Mouse (Mus musculus) granulocyte monocyte progenitor cell, adult 5-6 weeks (primary cell): ENCODE measurements around the gene Mpp1. TPM values are rescaled to one million over a fixed set of nuclear protein-coding genes. Genes with fewer than 3 reads are reported as not detected.

ENCODE experiments used
- ATAC-seq: replicated peaks from 2 replicates; pipeline ENCODE4 v1.8.0; 2016; ENCODE audit warnings: mild to moderate bottlenecking, moderate TSS enrichment, inconsistent platforms; ENCODE audit not compliant: poor library complexity, severe bottlenecking
- total RNA-seq, 2 experiments: library from RNA; stranded (forward) in 1 of 2; stranded (reverse) in 1 of 2; fragments of 200-712, 200-1000 nt in 1 of 2; fragments of >200 nt in 1 of 2; fragmentation: Nextera tagmentation in 1 of 2; gene quantifications; 2 replicates each; pipeline ENCODE4 v1.2.3; 2014 to 2017

Gene Mpp1
- total RNA-seq, 2 experiments from 2014 or later = 57.9 to 79.8 TPM

DNA sequence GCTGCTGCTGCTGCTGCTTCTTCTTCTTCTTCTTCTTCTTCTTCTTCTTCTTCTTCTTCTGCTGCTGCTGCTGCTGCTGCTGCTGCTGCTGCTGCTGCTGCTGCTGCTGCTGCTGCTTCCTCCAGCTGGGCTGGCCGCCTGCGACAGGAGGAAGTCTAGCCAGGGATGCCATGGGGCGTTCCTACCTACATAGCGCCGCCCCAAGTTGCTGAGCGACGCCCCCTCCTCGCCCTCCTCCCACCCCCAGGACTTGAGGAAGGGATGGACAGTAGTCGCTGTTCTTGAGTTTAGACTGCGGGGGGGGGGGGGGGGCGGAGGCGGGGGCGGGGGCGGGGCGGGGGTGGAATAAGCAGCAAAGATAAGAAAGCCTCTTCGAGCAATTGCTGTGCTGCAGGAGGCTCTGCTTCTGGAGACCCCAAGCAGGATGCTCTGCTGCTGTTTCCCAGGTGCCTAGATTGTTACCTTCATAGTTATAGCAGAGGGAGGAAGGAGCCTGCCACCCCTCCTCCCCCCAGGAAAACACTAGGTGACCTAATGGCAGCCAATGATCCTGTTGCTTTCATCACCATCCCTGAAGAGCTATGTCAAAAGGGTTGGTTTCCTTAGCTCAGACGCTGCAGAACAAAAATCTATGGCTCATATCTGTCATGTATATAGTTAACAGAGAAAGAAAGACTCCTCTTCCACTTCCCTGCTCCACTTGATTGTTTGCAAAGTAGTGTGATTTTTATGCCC lies 45.9 kb downstream of the Mpp1 start, which contains the start of gene Gab3:
Gene Gab3 (minus strand): TSS at position 685 of the 735 bp plus-strand sequence.
- ATAC-seq = peak; percentile 96

DNA sequence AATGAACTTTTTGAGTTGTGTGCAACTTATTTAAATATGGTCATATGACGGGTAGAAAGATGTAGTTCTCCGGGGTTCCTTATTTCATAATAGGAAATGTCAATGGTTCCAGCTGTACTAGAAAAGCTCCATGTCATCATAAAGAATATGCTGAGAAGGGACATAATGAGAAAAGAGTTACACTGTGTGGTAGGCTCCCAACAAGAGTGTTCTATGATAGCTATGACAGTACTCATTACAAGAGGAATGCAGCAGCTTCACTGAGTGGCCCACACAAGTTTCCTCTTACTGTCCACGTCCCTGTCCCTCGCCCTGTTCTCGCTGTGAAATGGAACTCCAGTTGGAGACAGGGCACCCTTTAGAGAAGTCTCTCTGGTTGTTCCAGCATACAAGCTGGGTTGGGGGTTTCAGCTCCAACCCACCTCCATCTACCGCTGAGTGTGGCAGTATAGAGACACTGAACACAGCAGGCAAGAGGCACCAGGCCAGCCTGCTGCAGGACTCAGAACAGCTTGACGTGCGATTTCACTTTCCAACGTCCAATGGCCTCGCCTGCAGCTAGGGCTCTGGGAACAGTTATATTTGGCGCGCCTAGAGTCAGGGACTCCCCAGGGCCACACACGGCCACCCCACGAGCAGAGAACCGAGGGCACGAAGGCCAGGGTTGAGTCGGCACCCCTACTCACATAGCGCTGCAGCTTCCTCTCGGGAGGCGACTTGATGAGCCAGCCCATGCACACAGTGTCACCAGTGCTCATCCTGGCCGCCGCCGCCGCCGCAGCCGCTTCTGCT lies 46.6 kb downstream of the Mpp1 start:
- peak; percentile 62 for ATAC-seq

DNA sequence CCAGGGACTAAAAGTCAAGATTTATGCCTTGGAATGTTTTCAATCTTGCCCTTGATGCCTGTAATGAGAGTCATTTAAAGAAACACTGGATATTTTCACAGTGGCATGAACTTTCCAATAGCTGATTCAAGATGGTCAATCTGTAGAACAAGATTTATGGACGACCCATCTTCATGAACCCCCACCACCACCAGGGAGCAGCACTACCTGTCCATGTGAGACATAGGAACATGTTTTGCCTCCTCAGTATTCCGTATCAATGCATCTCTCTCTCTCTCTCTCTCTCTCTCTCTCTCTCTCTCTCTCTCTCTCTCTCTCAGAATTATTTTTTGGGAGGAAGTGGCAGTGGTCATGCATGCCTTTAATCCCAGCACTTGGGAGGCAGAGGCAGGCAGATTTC lies 48.5 kb downstream of the Mpp1 start:
- ATAC-seq = no peak

Other genes with a start within 250 kb of the Mpp1 start
- 0.36 and 3.3 TPM in 2 replicates for gene Gab3, start 45.6 kb downstream of the Mpp1 start, total RNA-seq (2014; fragmentation: Nextera tagmentation)
- gene Gab3, start 45.6 kb downstream of the Mpp1 start, total RNA-seq (2017) = 1.9 and 2.9 TPM in 2 replicates
- 174 and 211 TPM in 2 replicates for gene Dkc1, start 35.2 kb downstream of the Mpp1 start, total RNA-seq (2014; fragmentation: Nextera tagmentation)
- 396 and 439 TPM in 2 replicates for gene Dkc1, start 35.2 kb downstream of the Mpp1 start, total RNA-seq (2017)
- not detected in 2 replicates for gene Smim9, start 32.8 kb upstream of the Mpp1 start, total RNA-seq (2014; fragmentation: Nextera tagmentation)
- gene Smim9, start 32.8 kb upstream of the Mpp1 start, total RNA-seq (2017) = not detected in 2 replicates